Mouse (Mus musculus) intestine, embryonic 14.5 days (tissue): ENCODE measurements around the gene Alkbh2. TPM values are rescaled to one million over a fixed set of nuclear protein-coding genes. Genes with fewer than 3 reads are reported as not detected.

Experiments
- ATAC-seq: fragments of 200-750 bp; cut with Nextera tagmentation; replicated peaks from 2 replicates; pipeline ENCODE4 v1.8.0; 2017; ENCODE audit warnings: low read depth, moderate number of reproducible peaks, moderate TSS enrichment, moderate library complexity; ENCODE audit not compliant: low FRiP score, low TSS enrichment
- DNase-seq: peaks from one replicate; pipeline ENCODE4 v3.0.0-alpha.2; 2018; ENCODE audit warnings: low spot score
- H3K27ac ChIP-seq: fragments of 300-500 bp; sonication (generic); 2 replicates; pipeline ENCODE4 v1.5.1; 2014; ENCODE audit warnings: low read depth, mild to moderate bottlenecking, control low read depth
- H3K27me3 ChIP-seq: fragments of 300-500 bp; sonication (generic); replicated peaks from 2 replicates; pipeline ENCODE4 v1.6.1; 2014; ENCODE audit warnings: low read length, control low read depth; ENCODE audit not compliant: control insufficient read depth, insufficient read depth
- H3K36me3 ChIP-seq: fragments of 300-500 bp; sonication (generic); 2 replicates; pipeline ENCODE4 v1.6.1; 2014; ENCODE audit warnings: low read length, control low read depth; ENCODE audit not compliant: control insufficient read depth, insufficient read depth
- H3K4me1 ChIP-seq: fragments of 300-500 bp; sonication (generic); replicated peaks from 2 replicates; pipeline ENCODE4 v1.6.1; 2014; ENCODE audit warnings: low read length, control low read depth, mixed read lengths; ENCODE audit not compliant: control insufficient read depth, insufficient read depth
- H3K4me2 ChIP-seq: fragments of 300-500 bp; sonication (generic); 2 replicates; pipeline ENCODE4 v1.6.1; 2014; ENCODE audit warnings: low read length
- H3K4me3 ChIP-seq: fragments of 300-500 bp; sonication (generic); 2 replicates; pipeline ENCODE4 v1.5.1; 2014; ENCODE audit warnings: low read depth, low read length, control low read depth, mixed read lengths
- H3K9ac ChIP-seq: fragments of 300-500 bp; sonication (generic); 2 replicates; pipeline ENCODE4 v1.6.1; 2014; ENCODE audit warnings: mild to moderate bottlenecking, low read length
- H3K9me3 ChIP-seq: fragments of 300-500 bp; sonication (generic); 2 replicates; pipeline ENCODE4 v1.6.1; 2016; ENCODE audit warnings: low read length, control low read depth; ENCODE audit not compliant: control insufficient read depth
- WGBS: fragments of 180-500 bp; shearing (Covaris S2); extraction: QIAGEN DNeasy Blood & Tissue Kit; methylation state at CpG from one replicate; pipeline ENCODE4 v1.1.7; 2014; 5-methylcytosine and 5-hydroxymethylcytosine counted together
- polyA plus RNA-seq: library from polyadenylated mRNA; unstranded; fragments of >200 nt; fragmentation: Nextera tagmentation; extraction: Ambion mirVana; gene quantifications from 2 replicates; pipeline ENCODE4 v1.2.1, GENCODE M21; 2014

Gene Alkbh2
- 9.4 and 12.6 TPM in 2 replicates for polyA plus RNA-seq

GRCm38 (mm10) chr5:114127374-114128349, at the start of gene Alkbh2:
Gene Alkbh2, minus strand, starts transcription at chr5:114128218.
- Histone ChIP-seq H3K4me2 (peak within 1 kb of the TSS; percentile 64), H3K9me3 (no peaks in the 10 kb centered on the region), H3K4me3 (peak within 1 kb of the TSS; percentile 44), H3K4me1 (peaks cover 12% of the 10 kb centered on the region), H3K36me3 (peaks cover 14% of the 10 kb centered on the region), H3K27ac (peak within 1 kb of the TSS; percentile 78), H3K9ac (peak within 1 kb of the TSS; percentile 39), H3K27me3 (no peaks in the 10 kb centered on the region)
- peak; percentile 33 for ATAC-seq
- peak; percentile 99 for DNase-seq
- under 1% methylated on average over 69 of the region's 69 CpGs for WGBS

DNA sequence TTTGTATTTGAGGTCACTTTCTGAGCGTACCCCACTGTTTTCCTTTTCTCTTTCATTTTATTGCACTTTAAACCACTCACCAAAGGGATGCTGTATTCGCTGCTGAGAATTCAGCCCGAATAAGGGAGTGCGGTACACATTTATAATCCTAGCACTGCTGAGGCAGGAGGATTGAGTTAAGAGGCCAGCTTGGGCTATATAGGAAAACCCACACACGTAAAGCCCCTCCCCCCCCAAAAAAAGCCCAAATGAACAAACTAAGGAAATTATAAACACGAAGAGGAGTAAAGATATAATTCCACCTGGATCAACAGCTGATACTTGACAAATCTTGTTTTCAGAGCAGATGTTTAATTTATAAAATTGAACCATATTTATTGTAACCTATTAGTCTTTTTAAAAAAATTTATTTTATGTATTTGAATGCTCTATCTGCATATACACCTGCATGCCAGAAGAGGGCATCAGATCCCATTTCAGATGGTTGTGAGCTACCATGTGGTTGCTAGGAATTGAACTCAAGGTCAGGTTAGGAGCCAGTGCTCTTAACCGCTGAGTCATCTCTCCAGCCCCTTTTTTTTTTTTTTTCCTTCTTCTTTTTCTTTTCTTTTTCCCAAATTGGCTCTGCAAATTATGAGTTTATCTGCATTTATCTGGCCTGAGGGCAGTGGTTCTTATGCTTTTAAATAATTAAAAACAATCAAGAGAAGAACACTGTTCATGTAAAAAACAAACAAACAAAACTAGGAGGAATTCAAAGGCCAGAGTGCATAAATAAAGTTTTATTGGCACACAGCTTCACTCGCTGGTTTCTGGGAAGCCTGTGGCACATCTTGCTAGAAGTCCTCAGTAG, 48.8 kb upstream of the Alkbh2 start:
- no peaks in the 10 kb centered on the region for H3K9me3 ChIP-seq
- peak overlapping the region; percentile 84 for H3K4me2 ChIP-seq
- peak overlapping the region; percentile 54 for H3K4me3 ChIP-seq
- no peaks in the 10 kb centered on the region for H3K27me3 ChIP-seq
- ATAC-seq (no peak), DNase-seq (no peak)
- H3K9ac ChIP-seq = peak overlapping the region; percentile 33; the same call in 1 of the 2 replicates
- no peaks in the 10 kb centered on the region; the same call in 1 of the 2 replicates for H3K4me1 ChIP-seq
- no peaks in the 10 kb centered on the region for H3K36me3 ChIP-seq
- no peak overlapping the region for H3K27ac ChIP-seq
- WGBS = 60% methylated on average over 8 of the region's 8 CpGs

DNA sequence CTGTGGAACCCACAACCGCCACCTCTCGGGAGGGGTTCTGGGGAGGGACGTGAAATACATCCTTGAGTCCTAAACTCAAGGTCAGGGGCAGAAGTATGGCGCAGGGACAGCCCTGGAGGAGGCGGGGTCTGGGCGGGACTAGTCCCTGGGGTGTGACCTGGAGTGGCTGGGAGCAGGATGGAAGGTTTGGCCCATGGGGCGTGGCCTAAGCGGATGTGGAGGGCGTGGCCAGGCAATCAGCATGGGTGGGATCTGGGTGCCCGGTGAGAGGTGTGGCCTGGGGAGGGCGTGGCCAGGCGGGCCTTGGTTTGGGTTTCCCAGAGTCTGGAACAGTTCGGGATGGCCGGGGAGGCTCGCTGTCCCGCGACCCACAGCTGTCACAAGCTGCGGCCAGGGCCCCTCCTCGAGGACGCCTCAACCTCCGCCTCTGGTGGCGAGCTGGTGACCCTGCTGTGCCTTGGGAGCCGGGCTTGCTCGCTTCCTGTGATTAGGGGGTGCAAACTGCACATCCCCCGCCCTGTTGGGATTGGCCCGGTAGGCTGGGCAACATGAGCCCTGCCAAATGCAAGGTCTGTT, 47.7 kb upstream of the Alkbh2 start:
- H3K9ac ChIP-seq = peak overlapping the region; percentile 33
- whole genome bisulfite sequencing = under 1% methylated on average over 26 of the region's 26 CpGs
- peak overlapping the region; percentile 54 for H3K4me3 ChIP-seq
- H3K4me1 ChIP-seq = no peaks in the 10 kb centered on the region; the same call in 1 of the 2 replicates
- DNase-seq (peak; percentile 94), ATAC-seq (peak; percentile 96)
- no peaks in the 10 kb centered on the region for H3K27me3 ChIP-seq
- no peak overlapping the region for H3K27ac ChIP-seq
- H3K9me3 ChIP-seq = no peaks in the 10 kb centered on the region
- H3K36me3 ChIP-seq = no peaks in the 10 kb centered on the region
- peak overlapping the region; percentile 84 for H3K4me2 ChIP-seq

DNA sequence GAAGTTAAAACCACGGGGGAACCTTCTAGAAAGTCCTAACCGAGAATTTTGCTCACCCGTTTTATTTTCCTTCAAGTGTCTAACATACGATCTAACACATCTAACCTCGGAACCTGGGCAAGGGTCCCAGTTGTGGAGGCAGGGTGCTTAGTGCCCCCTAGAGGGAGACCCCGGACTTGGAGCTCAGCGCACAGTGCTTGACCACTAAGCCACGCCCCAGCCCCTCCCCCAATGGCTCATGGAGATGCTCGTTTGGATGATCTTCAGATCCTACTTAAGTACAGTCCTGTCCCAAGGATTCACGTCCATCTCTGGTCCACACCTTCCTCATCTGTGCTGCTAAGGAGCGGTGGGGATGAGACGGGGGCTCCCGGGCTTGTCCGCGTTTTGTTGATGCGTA, 46.6 kb upstream of the Alkbh2 start:
- Histone ChIP-seq H3K27me3 (no peaks in the 10 kb centered on the region), H3K27ac (no peak overlapping the region), H3K4me1 (no peaks in the 10 kb centered on the region; the same call in 1 of the 2 replicates), H3K9me3 (no peaks in the 10 kb centered on the region), H3K4me3 (no peak overlapping the region; the same call in 1 of the 2 replicates), H3K4me2 (peak overlapping the region; percentile 23; the same call in 1 of the 2 replicates), H3K9ac (no peak overlapping the region), H3K36me3 (no peaks in the 10 kb centered on the region)
- 14% methylated on average over 16 of the region's 16 CpGs for WGBS
- DNase-seq (peak; percentile 76), ATAC-seq (no peak)

- Histone ChIP-seq H3K27me3 (no peaks in the 10 kb centered on the region), H3K4me1 (no peaks in the 10 kb centered on the region; the same call in 1 of the 2 replicates), H3K4me3 (no peak overlapping the region), H3K27ac (no peak overlapping the region), H3K9me3 (no peaks in the 10 kb centered on the region), H3K4me2 (peak overlapping the region; percentile 23; the same call in 1 of the 2 replicates), H3K36me3 (no peaks in the 10 kb centered on the region), H3K9ac (no peak overlapping the region)
- ATAC-seq = no peak
- no peak for DNase-seq
- 21% methylated on average over 16 of the region's 16 CpGs for WGBS
Measured at GRCm38 (mm10) chr5:114173877-114174581, 46.0 kb upstream of the Alkbh2 start.

- Histone ChIP-seq H3K4me2 (no peak overlapping the region), H3K4me3 (no peak overlapping the region), H3K4me1 (no peaks in the 10 kb centered on the region; the same call in 1 of the 2 replicates), H3K27ac (no peak overlapping the region), H3K9ac (no peak overlapping the region), H3K9me3 (no peaks in the 10 kb centered on the region), H3K36me3 (no peaks in the 10 kb centered on the region), H3K27me3 (no peaks in the 10 kb centered on the region)
- WGBS = 73% methylated on average over 7 of the region's 7 CpGs
- ATAC-seq (no peak), DNase-seq (no peak)
Measured at GRCm38 (mm10) chr5:114173458-114173857, 45.4 kb upstream of the Alkbh2 start.

- no peaks in the 10 kb centered on the region for H3K9me3 ChIP-seq
- 94% methylated on average over 3 of the region's 3 CpGs for WGBS
- no peak overlapping the region for H3K4me3 ChIP-seq
- no peak overlapping the region for H3K27ac ChIP-seq
- no peak overlapping the region for H3K9ac ChIP-seq
- H3K27me3 ChIP-seq = no peaks in the 10 kb centered on the region
- ATAC-seq (no peak), DNase-seq (no peak)
- no peaks in the 10 kb centered on the region; the same call in 1 of the 2 replicates for H3K4me1 ChIP-seq
- no peaks in the 10 kb centered on the region for H3K36me3 ChIP-seq
- no peak overlapping the region for H3K4me2 ChIP-seq
Measured at GRCm38 (mm10) chr5:114172936-114173335, 44.9 kb upstream of the Alkbh2 start.
